Mouse (Mus musculus): Measurements from ENCODE around the gene Tgds. TPM values are rescaled to one million over a fixed set of nuclear protein-coding genes. Genes with fewer than 3 reads are reported as not detected.

The Tgds gene
- polyA plus RNA-seq, 1 experiment from 2014 or later: 13.0 TPM

- Histone ChIP-seq H3K4me1 (ENCODE audit: control insufficient read depth, low read depth, low read length) (peaks cover 3% of the 10 kb centered on the region; the same call in 1 of the 2 replicates), H3K4me2 (ENCODE audit: low read depth, low read length) (no peak overlapping the region), H3K4me3 (ENCODE audit: low read depth, low read length) (no peak overlapping the region), H3K27me3 (ENCODE audit: control insufficient read depth, insufficient read depth, low read depth, low read length) (no peaks in the 10 kb centered on the region), H3K36me3 (ENCODE audit: control insufficient read depth, insufficient read depth) (no peaks in the 10 kb centered on the region), H3K27ac (ENCODE audit: low read length) (no peak overlapping the region), H3K9ac (ENCODE audit: low read depth, low read length) (no peak overlapping the region), H3K9me3 (replicated peaks; ENCODE audit: control insufficient read depth, low read length) (no peaks in the 10 kb centered on the region)
- ATAC-seq (ENCODE audit: low read depth): no peak
- 72% methylated on average over 6 of the region's 6 CpGs for WGBS (ENCODE audit: insufficient replicate concordance)
Observed at GRCm38 (mm10) chr14:118083851-118084250, 48.7 kb downstream of the Tgds start.

- ATAC-seq (ENCODE audit: low read depth): no peak
- H3K27me3 ChIP-seq (ENCODE audit: control insufficient read depth, insufficient read depth, low read depth, low read length): no peaks in the 10 kb centered on the region
- H3K4me3 ChIP-seq (ENCODE audit: low read depth, low read length): no peak overlapping the region
- WGBS (ENCODE audit: insufficient replicate concordance): 58% methylated on average over 11 of the region's 11 CpGs
- no peaks in the 10 kb centered on the region for H3K9me3 ChIP-seq (replicated peaks; ENCODE audit: control insufficient read depth, low read length)
- H3K27ac ChIP-seq (ENCODE audit: low read length): no peak overlapping the region
- no peaks in the 10 kb centered on the region for H3K4me1 ChIP-seq (ENCODE audit: control insufficient read depth, low read depth, low read length)
- no peak overlapping the region for H3K4me2 ChIP-seq (ENCODE audit: low read depth, low read length)
- no peaks in the 10 kb centered on the region for H3K36me3 ChIP-seq (ENCODE audit: control insufficient read depth, insufficient read depth)
- no peak overlapping the region for H3K9ac ChIP-seq (ENCODE audit: low read depth, low read length)
Observed at GRCm38 (mm10) chr14:118080606-118081005, 51.9 kb downstream of the Tgds start.

GRCm38 (mm10) chr14:118070100-118070499 lies 62.5 kb downstream of the Tgds start:
- H3K9me3 ChIP-seq (replicated peaks; ENCODE audit: control insufficient read depth, low read length): no peaks in the 10 kb centered on the region
- H3K36me3 ChIP-seq (ENCODE audit: control insufficient read depth, insufficient read depth): no peaks in the 10 kb centered on the region
- no peak overlapping the region for H3K27ac ChIP-seq (ENCODE audit: low read length)
- ATAC-seq (ENCODE audit: low read depth): peak; percentile 19; the same call in 1 of the 2 replicates
- no peak overlapping the region for H3K4me3 ChIP-seq (ENCODE audit: low read depth, low read length)
- H3K4me2 ChIP-seq (ENCODE audit: low read depth, low read length): no peak overlapping the region
- no peak overlapping the region for H3K9ac ChIP-seq (ENCODE audit: low read depth, low read length)
- H3K27me3 ChIP-seq (ENCODE audit: control insufficient read depth, insufficient read depth, low read depth, low read length): no peaks in the 10 kb centered on the region
- H3K4me1 ChIP-seq (ENCODE audit: control insufficient read depth, low read depth, low read length): no peaks in the 10 kb centered on the region
- WGBS (ENCODE audit: insufficient replicate concordance): 39% methylated on average over 12 of the region's 12 CpGs

GRCm38 (mm10) chr14:118069439-118070079 lies 63.0 kb downstream of the Tgds start:
- no peak overlapping the region for H3K9ac ChIP-seq (ENCODE audit: low read depth, low read length)
- H3K4me1 ChIP-seq (ENCODE audit: control insufficient read depth, low read depth, low read length): no peaks in the 10 kb centered on the region
- no peak overlapping the region for H3K27ac ChIP-seq (ENCODE audit: low read length)
- no peaks in the 10 kb centered on the region for H3K27me3 ChIP-seq (ENCODE audit: control insufficient read depth, insufficient read depth, low read depth, low read length)
- no peaks in the 10 kb centered on the region for H3K36me3 ChIP-seq (ENCODE audit: control insufficient read depth, insufficient read depth)
- no peak overlapping the region for H3K4me3 ChIP-seq (ENCODE audit: low read depth, low read length)
- ATAC-seq (ENCODE audit: low read depth): no peak
- H3K4me2 ChIP-seq (ENCODE audit: low read depth, low read length): no peak overlapping the region
- WGBS (ENCODE audit: insufficient replicate concordance): 68% methylated on average over 12 of the region's 12 CpGs
- H3K9me3 ChIP-seq (replicated peaks; ENCODE audit: control insufficient read depth, low read length): no peaks in the 10 kb centered on the region

Other genes with a start within 250 kb of the Tgds start
- gene Dct, start 80.5 kb downstream of the Tgds start, polyA plus RNA-seq (2015; fragmentation: Nextera tagmentation; extraction: Ambion mirVana): 0.28 and 0.33 TPM in 2 replicates
- gene Gpr180, start 4.4 kb upstream of the Tgds start, polyA plus RNA-seq (2015; fragmentation: Nextera tagmentation; extraction: Ambion mirVana): 10.0 and 10.3 TPM in 2 replicates
- not detected in 2 replicates for gene Sox21, start 104.3 kb upstream of the Tgds start, polyA plus RNA-seq (2015; fragmentation: Nextera tagmentation; extraction: Ambion mirVana)
- not detected in 2 replicates for gene Gm9376, start 134.2 kb upstream of the Tgds start, polyA plus RNA-seq (2015; fragmentation: Nextera tagmentation; extraction: Ambion mirVana)

Measured in liver, embryonic 16.5 days (tissue).